Mouse (Mus musculus) liver, postnatal 0 days (tissue): ENCODE data around the gene Cst12. TPM values are rescaled to one million over a fixed set of nuclear protein-coding genes. Genes with fewer than 3 reads are reported as not detected.
"Not testable (repeated sequence)": the region's sequence is repeated elsewhere in the genome, so short reads cannot be mapped to it uniquely, and the experiment has no call there.

ENCODE experiments used
- ATAC-seq: fragments of 200-750 bp; cut with Nextera tagmentation; 2 replicates; pipeline ENCODE4 v1.8.0; 2017; ENCODE audit warnings: mild to moderate bottlenecking, moderate library complexity
- DNase-seq: peaks from one replicate; pipeline ENCODE4 v3.0.0-alpha.2; 2016
- H3K27ac ChIP-seq: fragments of 300-500 bp; sonication (generic); 2 replicates; pipeline ENCODE4 v1.5.1; 2014; ENCODE audit warnings: antibody characterized with exemption, moderate library complexity, mild to moderate bottlenecking, low read depth
- H3K27me3 ChIP-seq: fragments of 300-500 bp; sonication (generic); 2 replicates; pipeline ENCODE4 v1.6.1; 2014; ENCODE audit warnings: low read length, control low read depth, mixed read lengths; ENCODE audit not compliant: insufficient read depth
- H3K36me3 ChIP-seq: fragments of 300-500 bp; sonication (generic); replicated peaks from 2 replicates; pipeline ENCODE4 v1.6.1; 2014; ENCODE audit warnings: mild to moderate bottlenecking, control low read depth, low read length, moderate library complexity, mixed read lengths; ENCODE audit not compliant: insufficient read depth
- H3K4me1 ChIP-seq: fragments of 300-500 bp; sonication (generic); 2 replicates; pipeline ENCODE4 v1.6.1; 2014; ENCODE audit warnings: antibody characterized with exemption, mild to moderate bottlenecking, control low read depth; ENCODE audit not compliant: insufficient read depth
- H3K4me2 ChIP-seq: fragments of 300-500 bp; sonication (generic); 2 replicates; pipeline ENCODE4 v1.6.1; 2014; ENCODE audit warnings: low read depth, mild to moderate bottlenecking, low read length, moderate library complexity, mixed read lengths
- H3K4me3 ChIP-seq: fragments of 300-500 bp; sonication (generic); 2 replicates; pipeline ENCODE4 v1.5.1; 2014; ENCODE audit warnings: low read depth, low read length
- H3K9ac ChIP-seq: fragments of 300-500 bp; sonication (generic); replicated peaks from 2 replicates; pipeline ENCODE4 v1.6.1; 2014; ENCODE audit warnings: mild to moderate bottlenecking, moderate library complexity
- H3K9me3 ChIP-seq: fragments of 300-500 bp; sonication (generic); 2 replicates; pipeline ENCODE4 v1.6.1; 2016; ENCODE audit warnings: mild to moderate bottlenecking, control low read depth, low read length, mixed read lengths
- CTCF ChIP-seq: sonication (generic); IDR thresholded peaks from 2 replicates; pipeline ENCODE4 v1.5.1; 2016; ENCODE audit warnings: antibody characterized with exemption, low read depth
- EP300 ChIP-seq: IDR thresholded peaks from 2 replicates; pipeline ENCODE4 v1.6.1; 2016; ENCODE audit warnings: antibody characterized with exemption, low read depth, mild to moderate bottlenecking
- WGBS: fragments of 180-500 bp; shearing (Covaris S2); extraction: QIAGEN DNeasy Blood & Tissue Kit; methylation state at CpG from one replicate; pipeline ENCODE4 v1.1.7; 2014; ENCODE audit not compliant: insufficient replicate concordance; 5-methylcytosine and 5-hydroxymethylcytosine counted together
- polyA plus RNA-seq: library from polyadenylated mRNA; unstranded; fragments of >200 nt; fragmentation: Nextera tagmentation; extraction: Ambion mirVana; gene quantifications from 2 replicates; pipeline ENCODE4 v1.2.1, GENCODE M21; 2015

Gene Cst12
- polyA plus RNA-seq, 1 experiment from 2014 or later = not detected

- 95% methylated on average over 1 of the region's 1 CpGs for WGBS
- Histone ChIP-seq H3K9me3 (no peaks in the 10 kb centered on the region), H3K4me3 (no peak overlapping the region), H3K4me1 (no peaks in the 10 kb centered on the region), H3K36me3 (no peaks in the 10 kb centered on the region), H3K27me3 (no peaks in the 10 kb centered on the region), H3K4me2 (no peak overlapping the region), H3K27ac (no peak overlapping the region), H3K9ac (no peak overlapping the region)
- peak; percentile 13 for DNase-seq
- TF ChIP-seq EP300 (no peak), CTCF (no peak)
- ATAC-seq = peak; percentile 83
Measured at GRCm38 (mm10) chr2:148763648-148764388, 25.3 kb upstream of the Cst12 start.

DNA sequence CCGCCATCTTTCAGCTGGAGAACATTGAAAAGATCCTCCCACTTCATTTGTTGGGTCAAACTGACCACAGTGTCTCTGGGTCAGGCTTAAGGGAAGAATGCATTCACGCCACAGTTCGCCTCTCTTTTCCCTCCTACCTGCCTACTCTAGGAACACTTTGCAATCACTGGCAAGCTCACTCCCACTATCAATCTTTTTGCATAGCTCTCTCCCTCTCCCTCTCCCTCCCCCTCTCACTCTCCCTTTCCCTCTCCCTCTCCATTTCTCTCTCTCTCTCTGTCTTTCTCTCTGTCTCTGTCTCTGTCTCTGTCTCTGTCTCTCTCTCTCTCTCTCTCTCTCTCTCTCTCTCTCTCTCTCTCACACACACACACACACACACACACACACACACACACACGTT, 17.8 kb upstream of the Cst12 start, which contains the start of gene Cst11:
Gene Cst11 (minus strand): TSS at position 101 of the 400 bp plus-strand sequence.
- not testable (repeated sequence) for H3K27ac ChIP-seq, DNase-seq, H3K4me3 ChIP-seq, H3K27me3 ChIP-seq, H3K36me3 ChIP-seq, H3K9me3 ChIP-seq, H3K4me1 ChIP-seq, H3K9ac ChIP-seq, ATAC-seq, H3K4me2 ChIP-seq
- WGBS = 72% methylated on average over 4 of the region's 4 CpGs

DNA sequence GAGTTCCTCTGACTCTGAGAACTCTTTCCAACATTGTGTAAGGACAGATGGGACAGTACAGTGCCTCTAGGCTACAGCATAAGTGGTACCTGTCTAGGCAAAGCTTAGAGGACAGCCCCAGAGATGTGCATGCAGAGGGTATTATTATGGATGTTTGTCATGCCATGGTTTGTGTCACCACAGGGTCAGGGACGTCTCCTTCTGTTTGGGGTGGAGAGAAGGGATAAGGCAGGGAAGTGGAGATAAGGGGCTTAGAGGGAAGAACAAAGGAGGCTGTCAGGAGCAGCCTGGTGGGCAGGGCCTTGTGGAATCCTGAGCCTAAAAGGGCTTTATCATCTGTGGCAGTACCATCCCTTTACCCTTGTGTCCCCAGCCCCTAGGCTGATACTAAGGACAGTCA, 7.5 kb upstream of the Cst12 start, which contains the start of gene 8030411F24Rik:
Gene 8030411F24Rik (plus strand): TSS at position 301 of the 400 bp plus-strand sequence.
- H3K27me3 ChIP-seq = no peaks in the 10 kb centered on the region

DNA sequence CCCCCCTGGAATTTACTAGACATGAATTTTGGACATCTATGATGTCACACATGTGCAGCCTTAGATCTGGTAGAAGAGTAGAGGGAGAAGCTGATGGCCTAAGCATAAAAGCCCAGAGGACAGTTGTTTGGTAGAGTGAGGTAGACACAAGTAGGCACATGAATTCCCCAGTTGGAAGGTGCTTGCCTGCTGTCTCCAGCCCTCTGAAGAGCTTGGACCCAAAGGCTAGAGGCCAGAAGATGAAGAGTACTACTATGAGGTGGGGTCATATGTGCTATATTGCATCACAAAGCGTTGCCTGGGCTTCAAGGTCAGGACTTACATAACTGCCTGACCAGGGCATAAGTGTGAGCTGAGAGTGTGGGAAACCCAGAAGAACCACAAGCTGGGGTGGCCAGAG, 9.3 kb downstream of the Cst12 start, which contains the start of gene Cst8:
Gene Cst8 (plus strand): TSS at position 301 of the 400 bp plus-strand sequence.
- Histone ChIP-seq H3K4me3 (no peak within 1 kb of the TSS), H3K9ac (no peak within 1 kb of the TSS), H3K36me3 (no peaks in the 10 kb centered on the region), H3K27me3 (no peaks in the 10 kb centered on the region), H3K27ac (no peak within 1 kb of the TSS), H3K4me1 (no peaks in the 10 kb centered on the region), H3K9me3 (no peaks in the 10 kb centered on the region), H3K4me2 (no peak within 1 kb of the TSS)
- ATAC-seq (no peak), DNase-seq (no peak)
- WGBS = 45% methylated on average over 1 of the region's 1 CpGs
- TF ChIP-seq EP300 = no peak
- no peak for TF ChIP-seq CTCF

More for the DNA sequence above, 7.5 kb upstream of the Cst12 start, which contains the start of gene 8030411F24Rik:
- no peak within 1 kb of the TSS for H3K27ac ChIP-seq
- H3K4me1 ChIP-seq = no peaks in the 10 kb centered on the region
- H3K4me3 ChIP-seq = no peak within 1 kb of the TSS
- ATAC-seq (no peak), DNase-seq (no peak)
- H3K9ac ChIP-seq = no peak within 1 kb of the TSS
- H3K9me3 ChIP-seq = no peaks in the 10 kb centered on the region
- TF ChIP-seq CTCF = no peak
- TF ChIP-seq EP300 = no peak
- 0% methylated on average over 1 of the region's 1 CpGs for WGBS
- H3K4me2 ChIP-seq = no peak within 1 kb of the TSS
- H3K36me3 ChIP-seq = no peaks in the 10 kb centered on the region

DNA sequence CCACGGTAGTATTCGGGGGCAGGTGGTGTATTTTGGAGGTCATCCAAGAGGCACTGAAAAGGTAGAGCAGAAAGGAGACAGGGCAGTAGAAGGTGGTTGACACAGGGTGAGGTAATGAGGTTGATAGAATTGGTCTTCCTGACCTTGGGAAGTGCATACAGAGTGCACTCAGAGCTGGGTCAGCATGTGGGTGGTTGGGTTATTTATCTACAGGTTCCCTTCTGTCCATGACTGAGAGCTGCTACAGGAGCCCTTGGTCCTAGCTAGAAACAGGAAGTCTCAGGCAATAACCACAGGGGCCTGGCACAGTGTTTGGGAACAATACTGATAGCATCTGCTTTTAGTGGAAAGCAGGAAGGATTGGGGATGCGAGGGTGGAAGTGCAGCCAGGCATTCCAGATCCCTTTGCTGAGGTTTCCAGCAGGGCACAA, 12.3 kb downstream of the Cst12 start:
- Histone ChIP-seq H3K36me3 (no peaks in the 10 kb centered on the region), H3K27me3 (no peaks in the 10 kb centered on the region), H3K4me2 (no peak overlapping the region), H3K9ac (no peak overlapping the region), H3K4me1 (no peaks in the 10 kb centered on the region), H3K27ac (peak overlapping the region; percentile 51), H3K9me3 (no peaks in the 10 kb centered on the region), H3K4me3 (no peak overlapping the region)
- ATAC-seq = peak; percentile 99
- 29% methylated on average over 3 of the region's 3 CpGs for WGBS
- peak; percentile 21 for DNase-seq
- no peak for TF ChIP-seq EP300
- no peak for TF ChIP-seq CTCF

GRCm38 (mm10) chr2:148806696-148807095, 17.5 kb downstream of the Cst12 start:
- no peak for DNase-seq
- WGBS = 68% methylated on average over 6 of the region's 6 CpGs

More at GRCm38 (mm10) chr2:148806696-148807095, 17.5 kb downstream of the Cst12 start:
- H3K4me3 ChIP-seq = no peak overlapping the region
- no peak for TF ChIP-seq CTCF
- TF ChIP-seq EP300 = no peak
- H3K36me3 ChIP-seq = no peaks in the 10 kb centered on the region
- ATAC-seq = no peak
- no peaks in the 10 kb centered on the region for H3K27me3 ChIP-seq
- H3K4me2 ChIP-seq = no peak overlapping the region
- H3K4me1 ChIP-seq = no peaks in the 10 kb centered on the region
- no peaks in the 10 kb centered on the region for H3K9me3 ChIP-seq
- no peak overlapping the region for H3K27ac ChIP-seq
- no peak overlapping the region for H3K9ac ChIP-seq
